Mouse (Mus musculus): Measurements from ENCODE around the gene Larp4. TPM values are rescaled to one million over a fixed set of nuclear protein-coding genes. Genes with fewer than 3 reads are reported as not detected.

Larp4 gene
- total RNA-seq, 2 experiments from 2014 or later, result 43.5 to 51.8 TPM

DNA sequence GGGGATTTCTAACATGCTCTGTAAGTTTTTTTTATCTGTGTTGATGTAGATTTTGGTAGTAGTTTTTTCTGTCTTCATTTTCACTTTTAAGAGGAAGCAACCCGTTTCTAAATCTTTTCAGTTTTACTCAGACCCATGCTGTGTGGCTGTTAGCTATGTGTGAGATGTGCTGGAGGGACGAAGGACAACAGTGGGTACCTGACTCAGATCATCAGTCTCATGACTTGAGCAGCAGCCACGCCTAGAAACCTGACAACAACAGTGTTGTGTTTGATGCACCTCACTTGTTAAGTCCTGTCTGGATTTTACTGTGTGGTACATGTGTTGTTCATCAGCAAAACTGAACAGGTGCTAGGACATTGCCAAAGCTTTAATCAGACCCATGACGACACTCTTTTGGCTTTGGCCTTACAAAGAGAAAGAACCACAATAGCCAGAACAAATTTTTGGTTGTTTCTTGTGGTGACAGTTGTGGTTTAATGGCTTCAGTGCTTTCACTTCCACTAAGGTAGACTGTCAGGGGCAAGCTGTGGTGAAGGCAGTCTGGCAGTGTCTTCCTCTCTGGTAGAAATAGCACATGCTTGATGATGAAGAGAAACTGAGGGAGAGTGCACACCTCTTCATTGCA is 90.8 kb downstream of the Larp4 start:
- DNase-seq (ENCODE audit: extremely low spot score in 1 of 2, low spot score in 2 of 2), result no peak
- Histone ChIP-seq H3K4me3 (no peak overlapping the region), H3K27ac (no peak overlapping the region)
- intact Hi-C loops (cut with DNase I), result no loop called here
- TF ChIP-seq CTCF (IDR thresholded peaks at IDR 0.05), result no peak

DNA sequence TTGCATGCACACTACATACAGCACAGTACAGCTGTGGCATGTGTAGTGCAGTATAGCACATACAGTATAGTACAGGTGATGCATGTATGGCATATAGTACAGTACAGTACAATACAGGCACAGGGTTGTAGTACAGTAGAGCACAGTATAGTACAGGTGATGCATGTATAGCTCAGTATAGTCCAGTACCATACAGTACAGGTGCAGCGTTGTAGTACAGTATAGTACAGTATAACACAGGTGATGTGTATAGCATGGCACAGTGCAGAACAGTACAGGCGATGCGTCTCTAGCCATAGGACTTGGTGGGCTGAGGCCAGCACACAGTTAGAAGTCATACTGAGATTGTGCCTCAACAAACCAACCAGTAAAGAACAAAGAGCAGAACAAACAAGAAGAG is 91.5 kb downstream of the Larp4 start:
- no peak for TF ChIP-seq CTCF (IDR thresholded peaks at IDR 0.05)
- intact Hi-C loops (cut with DNase I), result no loop called here
- no peak for DNase-seq (ENCODE audit: extremely low spot score in 1 of 2, low spot score in 2 of 2)
- no peak overlapping the region for H3K4me3 ChIP-seq
- H3K27ac ChIP-seq, result no peak overlapping the region

GRCm38 (mm10) chr15:100063229-100063773 is 93.4 kb downstream of the Larp4 start:
- no peak for TF ChIP-seq CTCF (IDR thresholded peaks at IDR 0.05)
- intact Hi-C loops (cut with DNase I), result no loop called here
- DNase-seq (ENCODE audit: extremely low spot score in 1 of 2, low spot score in 2 of 2), result no peak
- Histone ChIP-seq H3K27ac (no peak overlapping the region), H3K4me3 (no peak overlapping the region)

Other genes with a start within 250 kb of the Larp4 start
- gene Cox14, start 244.4 kb upstream of the Larp4 start, total RNA-seq (2021), result 100 to 1,000 TPM; 113 to 123 TPM
- gene Cers5, start 197.2 kb upstream of the Larp4 start, total RNA-seq (2021), result 10 to 100 TPM; 32.3 to 34.7 TPM
- gene Lima1, start 94.6 kb upstream of the Larp4 start, total RNA-seq (2021), result 10 to 100 TPM in 1 of 2 experiments, 1 to 10 TPM in 1; 9.9 to 11.0 TPM
- under 1 TPM in 1 of 2 experiments, not detected in 1; 0.05 TPM for gene Fam186a, start 3.0 kb upstream of the Larp4 start, total RNA-seq (2021)
- 10 to 100 TPM; 62.6 to 71.3 TPM for gene Dip2b, start 68.6 kb downstream of the Larp4 start, total RNA-seq (2021)

Measured in left cerebral cortex, adult 2 months (tissue).